Mouse (Mus musculus): ENCODE results near the gene Tmem198b. TPM values are rescaled to one million over a fixed set of nuclear protein-coding genes. Genes with fewer than 3 reads are reported as not detected.

Tmem198b gene
- polyA plus RNA-seq, 1 experiment from 2014 or later = 2.3 TPM

- ATAC-seq (no peak), DNase-seq (no peak)
- Histone ChIP-seq H3K4me2 (ENCODE audit: low read depth, low read length) (no peak overlapping the region), H3K9me3 (ENCODE audit: low read length) (no peaks in the 10 kb centered on the region), H3K27ac (ENCODE audit: low read depth) (no peak overlapping the region), H3K4me1 (ENCODE audit: insufficient read depth) (no peaks in the 10 kb centered on the region; the same call in 1 of the 2 replicates), H3K4me3 (ENCODE audit: low read depth, low read length) (no peak overlapping the region), H3K27me3 (ENCODE audit: insufficient read depth, low read length) (no peaks in the 10 kb centered on the region), H3K9ac (replicated peaks) (no peak overlapping the region), H3K36me3 (replicated peaks; ENCODE audit: insufficient read depth, low read length) (peaks cover 16% of the 10 kb centered on the region; the same call in 1 of the 2 replicates)
- TF ChIP-seq CTCF (IDR thresholded peaks at IDR 0.05; ENCODE audit: low read depth) (no peak), EP300 (IDR thresholded peaks at IDR 0.05; ENCODE audit: low read depth) (no peak)
- WGBS (ENCODE audit: insufficient replicate concordance) = 66% methylated on average over 5 of the region's 5 CpGs
These were observed 9.8 kb downstream of the Tmem198b start for GRCm38 (mm10) chr10:128794391-128794790.

DNA sequence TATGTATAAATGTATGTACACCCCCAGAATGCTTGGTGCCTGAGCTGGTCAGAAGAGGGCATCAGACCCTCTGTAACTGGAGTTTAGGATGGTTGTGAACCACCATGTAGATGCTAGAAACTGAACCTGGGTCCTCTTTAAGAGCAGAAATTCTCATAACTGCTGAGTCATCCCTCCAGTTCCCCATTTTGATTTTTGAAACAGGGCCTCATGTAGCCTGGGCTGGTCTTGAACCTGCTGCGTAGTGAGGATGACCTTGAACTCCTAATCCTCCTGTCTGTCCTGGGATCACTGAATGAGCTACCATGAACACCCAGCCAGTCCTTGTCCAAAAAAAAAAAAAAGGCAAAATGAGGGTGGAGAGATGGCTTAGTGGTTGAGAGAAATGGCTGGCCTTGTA, 10.9 kb downstream of the Tmem198b start:
- Histone ChIP-seq H3K4me2 (ENCODE audit: low read depth, low read length) (no peak overlapping the region), H3K27me3 (ENCODE audit: insufficient read depth, low read length) (no peaks in the 10 kb centered on the region), H3K36me3 (replicated peaks; ENCODE audit: insufficient read depth, low read length) (peaks cover 10% of the 10 kb centered on the region; the same call in 1 of the 2 replicates), H3K4me1 (ENCODE audit: insufficient read depth) (no peaks in the 10 kb centered on the region; the same call in 1 of the 2 replicates), H3K9ac (replicated peaks) (no peak overlapping the region), H3K9me3 (ENCODE audit: low read length) (no peaks in the 10 kb centered on the region), H3K4me3 (ENCODE audit: low read depth, low read length) (no peak overlapping the region), H3K27ac (ENCODE audit: low read depth) (no peak overlapping the region)
- DNase-seq (no peak), ATAC-seq (no peak)
- TF ChIP-seq EP300 (IDR thresholded peaks at IDR 0.05; ENCODE audit: low read depth) (no peak), CTCF (IDR thresholded peaks at IDR 0.05; ENCODE audit: low read depth) (no peak)
- WGBS (ENCODE audit: insufficient replicate concordance) = 84% methylated on average over 1 of the region's 1 CpGs

DNA sequence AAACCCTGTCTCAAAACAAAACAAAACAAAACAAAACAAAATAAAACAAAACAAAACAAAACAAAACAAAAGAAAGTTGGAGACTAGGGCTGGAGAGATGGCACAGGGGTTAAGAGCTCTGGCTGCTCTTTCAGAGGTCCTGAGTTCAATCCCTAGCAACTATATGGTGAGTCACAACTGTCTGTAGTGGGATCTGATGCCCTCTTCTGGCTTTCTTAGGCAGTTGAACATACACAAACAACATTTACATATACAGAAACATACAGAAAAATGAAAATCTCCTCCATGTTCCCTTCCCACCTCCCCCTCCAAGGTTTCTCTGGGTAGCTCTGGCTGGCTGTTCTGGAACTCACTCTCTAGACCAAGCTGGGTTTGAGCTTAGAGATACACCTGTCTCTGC, 12.1 kb downstream of the Tmem198b start:
- no peak overlapping the region for H3K9ac ChIP-seq (replicated peaks)
- no peak overlapping the region for H3K4me2 ChIP-seq (ENCODE audit: low read depth, low read length)
- H3K4me1 ChIP-seq (ENCODE audit: insufficient read depth) = no peaks in the 10 kb centered on the region; the same call in 1 of the 2 replicates
- no peak overlapping the region for H3K4me3 ChIP-seq (ENCODE audit: low read depth, low read length)
- H3K27me3 ChIP-seq (ENCODE audit: insufficient read depth, low read length) = no peaks in the 10 kb centered on the region
- no peak for ATAC-seq
- H3K36me3 ChIP-seq (replicated peaks; ENCODE audit: insufficient read depth, low read length) = peaks cover 10% of the 10 kb centered on the region; the same call in 1 of the 2 replicates
- no peaks in the 10 kb centered on the region for H3K9me3 ChIP-seq (ENCODE audit: low read length)
- TF ChIP-seq EP300 (IDR thresholded peaks at IDR 0.05; ENCODE audit: low read depth) (no peak), CTCF (IDR thresholded peaks at IDR 0.05; ENCODE audit: low read depth) (peak; percentile 29)
- no peak overlapping the region for H3K27ac ChIP-seq (ENCODE audit: low read depth)
- DNase-seq = no peak

DNA sequence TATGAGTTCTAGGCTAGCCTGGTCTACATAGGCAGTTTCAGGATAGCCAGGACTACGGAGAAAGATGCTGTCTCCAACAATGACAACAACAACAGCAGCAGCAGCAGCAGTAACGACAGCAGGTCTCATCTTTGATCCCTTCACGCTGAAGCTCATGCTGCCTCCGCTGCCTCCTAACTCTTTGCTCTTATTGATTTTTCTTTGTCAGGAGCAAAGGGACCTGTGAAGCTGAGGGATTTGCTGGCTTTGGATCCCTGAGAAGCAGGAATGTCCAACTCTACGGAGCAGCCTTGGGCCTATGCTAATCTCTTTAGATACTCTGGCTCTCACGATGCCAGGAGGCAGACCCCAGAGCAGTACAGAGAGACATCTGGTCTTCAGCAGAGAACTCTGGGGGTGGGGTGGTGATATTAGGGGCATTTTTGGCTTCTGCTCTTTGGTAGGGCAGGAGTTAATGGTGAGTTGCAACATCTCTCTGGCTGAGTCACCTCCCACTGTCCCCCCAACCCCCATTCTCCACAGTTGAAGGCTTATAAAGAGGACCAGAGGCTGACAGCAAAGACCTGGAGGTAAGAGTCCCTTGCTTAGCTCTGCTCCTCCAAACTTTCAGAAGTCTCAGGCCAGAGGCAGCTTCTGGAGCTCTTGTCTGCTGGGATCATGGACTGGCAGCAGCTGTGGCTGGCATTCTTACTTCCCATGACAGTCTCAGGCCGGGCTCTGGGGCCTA, 13.6 kb downstream of the Tmem198b start, which contains the start of gene Mmp19:
Mmp19 (plus strand) TSS at position 513 of the 727 bp plus-strand sequence.
- no peaks in the 10 kb centered on the region for H3K27me3 ChIP-seq (ENCODE audit: insufficient read depth, low read length)
- peak within 1 kb of the TSS; percentile 59 for H3K9ac ChIP-seq (replicated peaks)
- 58% methylated on average over 7 of the region's 7 CpGs for WGBS (ENCODE audit: insufficient replicate concordance)
- peak within 1 kb of the TSS; percentile 74 for H3K27ac ChIP-seq (ENCODE audit: low read depth)
- H3K36me3 ChIP-seq (replicated peaks; ENCODE audit: insufficient read depth, low read length) = 0 out of 2 replicates have a peak, but pooled peaks cover 3% of the 10 kb centered on the region
- ATAC-seq (peak; percentile 92), DNase-seq (peak; percentile 58)
- H3K9me3 ChIP-seq (ENCODE audit: low read length) = no peaks in the 10 kb centered on the region
- peak within 1 kb of the TSS; percentile 36 for H3K4me3 ChIP-seq (ENCODE audit: low read depth, low read length)
- TF ChIP-seq EP300 (IDR thresholded peaks at IDR 0.05; ENCODE audit: low read depth) (no peak), CTCF (IDR thresholded peaks at IDR 0.05; ENCODE audit: low read depth) (no peak)
- peak within 1 kb of the TSS; percentile 62 for H3K4me2 ChIP-seq (ENCODE audit: low read depth, low read length)
- no peaks in the 10 kb centered on the region; the same call in 1 of the 2 replicates for H3K4me1 ChIP-seq (ENCODE audit: insufficient read depth)

DNA sequence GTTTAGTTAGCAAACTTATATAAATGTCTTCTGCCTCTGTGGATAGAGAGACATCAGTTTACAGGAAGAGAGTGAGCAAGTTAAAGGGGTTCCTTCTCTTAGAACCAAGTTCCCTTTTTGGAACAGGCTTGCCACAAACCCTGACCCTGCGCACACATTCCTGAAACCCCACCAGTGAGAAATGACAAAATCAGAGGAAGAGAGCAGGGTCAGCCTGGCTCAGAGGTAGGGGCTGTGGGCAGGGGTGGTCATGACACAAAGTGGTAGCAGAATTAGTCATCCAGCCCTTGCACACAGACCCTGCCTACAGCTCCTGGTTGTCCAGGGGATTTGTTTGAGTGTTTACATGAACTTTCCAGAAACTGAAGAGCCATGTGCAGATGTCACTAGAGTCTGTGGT, 24.0 kb downstream of the Tmem198b start:
- Histone ChIP-seq H3K27ac (ENCODE audit: low read depth) (peak overlapping the region; percentile 93), H3K9ac (replicated peaks) (no peak overlapping the region), H3K4me1 (ENCODE audit: insufficient read depth) (peaks cover 13% of the 10 kb centered on the region), H3K9me3 (ENCODE audit: low read length) (no peaks in the 10 kb centered on the region; the same call in 1 of the 2 replicates), H3K4me3 (ENCODE audit: low read depth, low read length) (no peak overlapping the region), H3K4me2 (ENCODE audit: low read depth, low read length) (no peak overlapping the region; the same call in 1 of the 2 replicates), H3K27me3 (ENCODE audit: insufficient read depth, low read length) (no peaks in the 10 kb centered on the region), H3K36me3 (replicated peaks; ENCODE audit: insufficient read depth, low read length) (no peaks in the 10 kb centered on the region)
- 59% methylated on average over 1 of the region's 1 CpGs for WGBS (ENCODE audit: insufficient replicate concordance)
- ATAC-seq (no peak), DNase-seq (no peak)
- no peak for TF ChIP-seq EP300 (IDR thresholded peaks at IDR 0.05; ENCODE audit: low read depth)
- TF ChIP-seq CTCF (IDR thresholded peaks at IDR 0.05; ENCODE audit: low read depth) = no peak

GRCm38 (mm10) chr10:128779011-128779795, 25.0 kb downstream of the Tmem198b start:
- H3K4me2 ChIP-seq (ENCODE audit: low read depth, low read length) = no peak overlapping the region
- TF ChIP-seq CTCF (IDR thresholded peaks at IDR 0.05; ENCODE audit: low read depth) (no peak), EP300 (IDR thresholded peaks at IDR 0.05; ENCODE audit: low read depth) (peak; percentile 64)

More at GRCm38 (mm10) chr10:128779011-128779795, 25.0 kb downstream of the Tmem198b start:
- WGBS (ENCODE audit: insufficient replicate concordance) = 16% methylated on average over 8 of the region's 8 CpGs
- H3K27me3 ChIP-seq (ENCODE audit: insufficient read depth, low read length) = no peaks in the 10 kb centered on the region
- ATAC-seq = peak; percentile 93
- H3K9me3 ChIP-seq (ENCODE audit: low read length) = no peaks in the 10 kb centered on the region; the same call in 1 of the 2 replicates
- H3K27ac ChIP-seq (ENCODE audit: low read depth) = peak overlapping the region; percentile 93
- no peaks in the 10 kb centered on the region for H3K36me3 ChIP-seq (replicated peaks; ENCODE audit: insufficient read depth, low read length)
- DNase-seq = peak; percentile 74
- no peak overlapping the region for H3K9ac ChIP-seq (replicated peaks)
- H3K4me3 ChIP-seq (ENCODE audit: low read depth, low read length) = no peak overlapping the region
- H3K4me1 ChIP-seq (ENCODE audit: insufficient read depth) = peaks cover 13% of the 10 kb centered on the region

Data from liver, postnatal 0 days (tissue).